Mouse (Mus musculus) kidney, embryonic 14.5 days (tissue): ENCODE results near the gene Foxo3. TPM values are rescaled to one million over a fixed set of nuclear protein-coding genes. Genes with fewer than 3 reads are reported as not detected.
A peak's percentile ranks its signal among the peaks of the same experiment; 100 is the strongest.

Source experiments
- ATAC-seq: fragments of 200-750 bp; cut with Nextera tagmentation; 2 replicates; pipeline ENCODE4 v1.8.0; 2017; ENCODE audit warnings: moderate number of reproducible peaks, mild to moderate bottlenecking, moderate TSS enrichment, moderate library complexity; ENCODE audit not compliant: low FRiP score, low TSS enrichment
- H3K27ac ChIP-seq: fragments of 300-500 bp; sonication (generic); 2 replicates; pipeline ENCODE4 v1.5.1; 2014; ENCODE audit warnings: low read depth, mild to moderate bottlenecking, low read length, moderate library complexity, mixed read lengths
- H3K27me3 ChIP-seq: fragments of 300-500 bp; sonication (generic); 2 replicates; pipeline ENCODE4 v1.6.1; 2014; ENCODE audit warnings: mild to moderate bottlenecking, low read length; ENCODE audit not compliant: control insufficient read depth, insufficient read depth
- H3K36me3 ChIP-seq: fragments of 300-500 bp; sonication (generic); 2 replicates; pipeline ENCODE4 v1.6.1; 2014; ENCODE audit warnings: low read length, mixed read lengths; ENCODE audit not compliant: control insufficient read depth, insufficient read depth
- H3K4me1 ChIP-seq: fragments of 300-500 bp; sonication (generic); 2 replicates; pipeline ENCODE4 v1.6.1; 2014; ENCODE audit warnings: low read length, mixed read lengths; ENCODE audit not compliant: control insufficient read depth, insufficient read depth
- H3K4me2 ChIP-seq: fragments of 300-500 bp; sonication (generic); replicated peaks from 2 replicates; pipeline ENCODE4 v1.6.1; 2014; ENCODE audit warnings: low read depth, mild to moderate bottlenecking, low read length
- H3K4me3 ChIP-seq: fragments of 300-500 bp; sonication (generic); 2 replicates; pipeline ENCODE4 v1.5.1; 2014; ENCODE audit warnings: mild to moderate bottlenecking, low read length
- H3K9ac ChIP-seq: fragments of 300-500 bp; sonication (generic); 2 replicates; pipeline ENCODE4 v1.6.1; 2014; ENCODE audit warnings: low read depth, mild to moderate bottlenecking, low read length, moderate library complexity
- H3K9me3 ChIP-seq: fragments of 300-500 bp; sonication (generic); 2 replicates; pipeline ENCODE4 v1.6.1; 2016; ENCODE audit warnings: low read length; ENCODE audit not compliant: control insufficient read depth
- WGBS: fragments of 180-500 bp; shearing (Covaris S2); extraction: QIAGEN DNeasy Blood & Tissue Kit; methylation state at CpG from one replicate; pipeline ENCODE4 v1.1.7; 2014; 5-methylcytosine and 5-hydroxymethylcytosine counted together
- polyA plus RNA-seq: library from polyadenylated mRNA; unstranded; fragments of >200 nt; fragmentation: Nextera tagmentation; extraction: Ambion mirVana; gene quantifications from 2 replicates; pipeline ENCODE4 v1.2.1, GENCODE M21; 2014

Gene Foxo3
- polyA plus RNA-seq, 1 experiment from 2014 or later, result 8.2 TPM

- Histone ChIP-seq H3K27ac (no peak overlapping the region), H3K4me2 (peak overlapping the region; percentile 90), H3K9ac (no peak overlapping the region), H3K9me3 (no peaks in the 10 kb centered on the region), H3K36me3 (peaks cover 9% of the 10 kb centered on the region; the same call in 1 of the 2 replicates), H3K4me1 (peaks cover 37% of the 10 kb centered on the region), H3K27me3 (no peaks in the 10 kb centered on the region), H3K4me3 (peak overlapping the region; percentile 74)
- ATAC-seq, result no peak
- 59% methylated on average over 6 of the region's 6 CpGs for WGBS
These were observed 3.2 kb downstream of the Foxo3 start for GRCm38 (mm10) chr10:42273403-42273759.

- Histone ChIP-seq H3K27ac (peak overlapping the region; percentile 56; the same call in 1 of the 2 replicates), H3K27me3 (no peaks in the 10 kb centered on the region)
These were observed 4.9 kb downstream of the Foxo3 start for GRCm38 (mm10) chr10:42271454-42272230.

GRCm38 (mm10) chr10:42270277-42271083 is 6.1 kb downstream of the Foxo3 start:
- ATAC-seq, result no peak

More at GRCm38 (mm10) chr10:42271454-42272230, 4.9 kb downstream of the Foxo3 start:
- peak; percentile 10; the same call in 1 of the 2 replicates for ATAC-seq
- no peak overlapping the region; the same call in 1 of the 2 replicates for H3K4me3 ChIP-seq
- 0 out of 2 replicates have a peak overlapping the region, but pooled peaks have one; percentile 17 for H3K4me2 ChIP-seq
- WGBS, result 38% methylated on average over 11 of the region's 11 CpGs
- H3K36me3 ChIP-seq, result peaks cover 18% of the 10 kb centered on the region
- no peaks in the 10 kb centered on the region for H3K9me3 ChIP-seq
- H3K9ac ChIP-seq, result no peak overlapping the region
- H3K4me1 ChIP-seq, result peaks cover 37% of the 10 kb centered on the region

GRCm38 (mm10) chr10:42269281-42270025 is 7.1 kb downstream of the Foxo3 start:
- ATAC-seq, result no peak
- 54% methylated on average over 15 of the region's 15 CpGs for WGBS
- no peaks in the 10 kb centered on the region for H3K27me3 ChIP-seq
- H3K4me3 ChIP-seq, result no peak overlapping the region
- peaks cover 34% of the 10 kb centered on the region for H3K4me1 ChIP-seq
- H3K36me3 ChIP-seq, result peaks cover 30% of the 10 kb centered on the region
- H3K9ac ChIP-seq, result no peak overlapping the region
- H3K27ac ChIP-seq, result no peak overlapping the region
- H3K4me2 ChIP-seq, result no peak overlapping the region
- no peaks in the 10 kb centered on the region for H3K9me3 ChIP-seq

More at GRCm38 (mm10) chr10:42270277-42271083, 6.1 kb downstream of the Foxo3 start:
- no peak overlapping the region for H3K27ac ChIP-seq
- no peaks in the 10 kb centered on the region for H3K9me3 ChIP-seq
- H3K4me1 ChIP-seq, result peaks cover 37% of the 10 kb centered on the region
- no peaks in the 10 kb centered on the region for H3K27me3 ChIP-seq
- no peak overlapping the region for H3K4me3 ChIP-seq
- H3K9ac ChIP-seq, result no peak overlapping the region
- WGBS, result 43% methylated on average over 10 of the region's 10 CpGs
- H3K36me3 ChIP-seq, result peaks cover 30% of the 10 kb centered on the region
- H3K4me2 ChIP-seq, result no peak overlapping the region; the same call in 1 of the 2 replicates

GRCm38 (mm10) chr10:42267811-42268545 is 8.6 kb downstream of the Foxo3 start:
- no peak for ATAC-seq
- Histone ChIP-seq H3K4me3 (no peak overlapping the region), H3K9ac (no peak overlapping the region), H3K27me3 (no peaks in the 10 kb centered on the region), H3K27ac (no peak overlapping the region), H3K36me3 (peaks cover 30% of the 10 kb centered on the region), H3K9me3 (no peaks in the 10 kb centered on the region), H3K4me1 (peaks cover 22% of the 10 kb centered on the region), H3K4me2 (no peak overlapping the region)
- 86% methylated on average over 5 of the region's 5 CpGs for WGBS

- Histone ChIP-seq H3K4me1 (peaks cover 10% of the 10 kb centered on the region), H3K9me3 (no peaks in the 10 kb centered on the region), H3K27ac (no peak overlapping the region), H3K36me3 (peaks cover 26% of the 10 kb centered on the region), H3K9ac (no peak overlapping the region), H3K4me3 (no peak overlapping the region), H3K4me2 (no peak overlapping the region), H3K27me3 (no peaks in the 10 kb centered on the region)
- WGBS, result 93% methylated on average over 11 of the region's 11 CpGs
- no peak for ATAC-seq
These were observed 11.4 kb downstream of the Foxo3 start for GRCm38 (mm10) chr10:42265021-42265689.

GRCm38 (mm10) chr10:42264195-42264594 is 12.4 kb downstream of the Foxo3 start:
- Histone ChIP-seq H3K27me3 (no peaks in the 10 kb centered on the region), H3K4me2 (no peak overlapping the region), H3K4me3 (no peak overlapping the region), H3K27ac (no peak overlapping the region), H3K4me1 (peaks cover 2% of the 10 kb centered on the region; the same call in 1 of the 2 replicates), H3K9ac (no peak overlapping the region), H3K9me3 (no peaks in the 10 kb centered on the region), H3K36me3 (peaks cover 23% of the 10 kb centered on the region)
- 76% methylated on average over 5 of the region's 5 CpGs for WGBS
- no peak for ATAC-seq

- 49% methylated on average over 8 of the region's 8 CpGs for WGBS
- H3K27me3 ChIP-seq, result no peaks in the 10 kb centered on the region
- no peak for ATAC-seq
- H3K27ac ChIP-seq, result no peak overlapping the region
- H3K4me2 ChIP-seq, result no peak overlapping the region
- H3K36me3 ChIP-seq, result peaks cover 23% of the 10 kb centered on the region
- H3K4me3 ChIP-seq, result no peak overlapping the region
- no peak overlapping the region for H3K9ac ChIP-seq
- 0 out of 2 replicates have a peak, but pooled peaks cover 2% of the 10 kb centered on the region for H3K4me1 ChIP-seq
- no peaks in the 10 kb centered on the region for H3K9me3 ChIP-seq
These were observed 12.9 kb downstream of the Foxo3 start for GRCm38 (mm10) chr10:42263701-42264100.
